Mouse (Mus musculus): Measurements from ENCODE around the gene Gm11444.

- TF ChIP-seq POLR2A (IDR thresholded peaks at IDR 0.05; ENCODE audit: insufficient read depth, low read depth, low read length) (no peak), CTCF (IDR thresholded peaks at IDR 0.05; ENCODE audit: insufficient read depth, low read depth, low read length) (no peak)
These were observed 40.4 kb upstream of the Gm11444 start for GRCm38 (mm10) chr11:85890563-85890845.

Data from olfactory bulb, adult 2 months (tissue).